Mouse (Mus musculus): ENCODE results near the gene B4galnt3. TPM values are rescaled to one million over a fixed set of nuclear protein-coding genes. Genes with fewer than 3 reads are reported as not detected.

Gene B4galnt3
- polyA plus RNA-seq, 1 experiment from 2014 or later: 1.2 TPM

DNA sequence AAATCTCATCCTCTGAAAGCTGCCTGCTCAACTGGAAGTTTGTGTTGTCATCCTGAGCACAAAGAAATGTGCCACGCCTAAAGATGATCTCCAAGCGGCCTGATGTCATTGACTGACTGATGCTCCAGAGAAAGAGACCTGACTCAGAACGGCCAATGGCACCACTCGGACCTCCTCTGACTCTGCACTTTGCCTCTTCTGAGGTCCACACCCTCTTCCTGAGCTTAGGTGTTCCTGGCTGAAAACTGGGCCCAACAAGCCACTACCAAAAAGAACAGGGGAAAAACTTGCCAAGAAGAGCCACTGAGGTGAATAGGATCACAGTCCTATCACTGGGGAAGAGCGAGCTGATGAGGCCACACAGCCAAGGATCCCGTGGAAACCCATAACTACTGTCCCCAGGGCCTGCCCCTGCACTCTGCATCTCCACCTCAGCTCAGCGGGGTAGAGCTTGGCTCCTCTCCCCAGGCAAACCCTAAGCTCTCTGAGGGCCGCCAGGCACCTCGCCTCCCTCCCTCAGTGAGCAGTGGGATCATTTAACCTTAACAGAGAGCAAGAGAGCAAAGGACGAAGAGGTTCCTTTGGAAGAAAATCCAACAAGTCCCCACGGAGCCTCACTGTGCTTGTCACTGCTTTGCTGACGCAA lies 31.4 kb downstream of the B4galnt3 start:
- WGBS: 60% methylated on average over 12 of the region's 12 CpGs
- Histone ChIP-seq H3K27ac (no peak overlapping the region), H3K9me3 (replicated peaks) (no peaks in the 10 kb centered on the region), H3K4me3 (no peak overlapping the region), H3K4me1 (peaks cover 3% of the 10 kb centered on the region; the same call in 1 of the 2 replicates), H3K9ac (no peak overlapping the region), H3K27me3 (no peaks in the 10 kb centered on the region), H3K4me2 (replicated peaks) (no peak overlapping the region), H3K36me3 (no peaks in the 10 kb centered on the region)
- no peak for ATAC-seq (ENCODE audit: low FRiP score)

DNA sequence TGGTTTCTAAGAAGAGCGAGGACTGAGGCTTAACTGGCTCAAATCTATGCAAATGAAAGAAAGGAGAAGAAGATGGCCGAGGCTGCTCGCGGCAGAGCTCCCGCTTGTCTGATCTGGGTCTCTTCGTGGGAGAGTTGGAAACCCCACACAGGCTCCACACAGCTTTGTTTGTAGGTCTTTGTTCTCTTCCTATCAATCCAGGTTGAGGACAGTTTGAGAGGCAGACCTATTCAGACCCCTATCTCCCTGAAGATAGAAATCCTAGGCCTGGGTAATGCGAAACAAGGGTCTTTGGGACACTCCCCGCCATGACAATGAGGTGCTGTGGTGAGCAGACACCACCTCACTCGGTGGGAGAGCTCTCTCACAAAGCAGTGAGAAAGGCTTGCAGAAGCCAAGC lies 34.9 kb downstream of the B4galnt3 start:
- H3K9me3 ChIP-seq (replicated peaks): no peaks in the 10 kb centered on the region
- no peak overlapping the region for H3K27ac ChIP-seq
- WGBS: 28% methylated on average over 9 of the region's 9 CpGs
- H3K9ac ChIP-seq: no peak overlapping the region
- H3K4me2 ChIP-seq (replicated peaks): no peak overlapping the region
- H3K4me1 ChIP-seq: peaks cover 8% of the 10 kb centered on the region; the same call in 1 of the 2 replicates
- no peak for ATAC-seq (ENCODE audit: low FRiP score)
- H3K36me3 ChIP-seq: no peaks in the 10 kb centered on the region
- H3K27me3 ChIP-seq: no peaks in the 10 kb centered on the region
- H3K4me3 ChIP-seq: no peak overlapping the region

- Histone ChIP-seq H3K4me2 (replicated peaks) (no peak overlapping the region), H3K36me3 (no peaks in the 10 kb centered on the region), H3K4me1 (0 out of 2 replicates have a peak, but pooled peaks cover 5% of the 10 kb centered on the region), H3K9ac (no peak overlapping the region), H3K27me3 (no peaks in the 10 kb centered on the region), H3K27ac (no peak overlapping the region), H3K4me3 (no peak overlapping the region), H3K9me3 (replicated peaks) (no peaks in the 10 kb centered on the region)
- no peak for ATAC-seq (ENCODE audit: low FRiP score)
- 65% methylated on average over 5 of the region's 5 CpGs for WGBS
Measured at GRCm38 (mm10) chr6:120256431-120256935, 37.9 kb downstream of the B4galnt3 start.

- ATAC-seq (ENCODE audit: low FRiP score): no peak
- H3K9me3 ChIP-seq (replicated peaks): no peaks in the 10 kb centered on the region
- H3K4me1 ChIP-seq: 0 out of 2 replicates have a peak, but pooled peaks cover 5% of the 10 kb centered on the region
- no peak overlapping the region for H3K4me2 ChIP-seq (replicated peaks)
- WGBS: 89% methylated on average over 12 of the region's 12 CpGs
- no peaks in the 10 kb centered on the region for H3K27me3 ChIP-seq
- no peak overlapping the region for H3K9ac ChIP-seq
- H3K27ac ChIP-seq: no peak overlapping the region
- H3K36me3 ChIP-seq: no peaks in the 10 kb centered on the region
- no peak overlapping the region for H3K4me3 ChIP-seq
Measured at GRCm38 (mm10) chr6:120255701-120256100, 38.7 kb downstream of the B4galnt3 start.

- ATAC-seq (ENCODE audit: low FRiP score): no peak
- Histone ChIP-seq H3K4me1 (0 out of 2 replicates have a peak, but pooled peaks cover 5% of the 10 kb centered on the region), H3K36me3 (no peaks in the 10 kb centered on the region), H3K4me2 (replicated peaks) (no peak overlapping the region), H3K9ac (no peak overlapping the region), H3K9me3 (replicated peaks) (no peaks in the 10 kb centered on the region), H3K27me3 (no peaks in the 10 kb centered on the region), H3K4me3 (no peak overlapping the region), H3K27ac (no peak overlapping the region)
- WGBS: 69% methylated on average over 4 of the region's 4 CpGs
Measured at GRCm38 (mm10) chr6:120255144-120255543, 39.2 kb downstream of the B4galnt3 start.

GRCm38 (mm10) chr6:120254640-120255039 lies 39.7 kb downstream of the B4galnt3 start:
- Histone ChIP-seq H3K4me2 (replicated peaks) (no peak overlapping the region), H3K9me3 (replicated peaks) (no peaks in the 10 kb centered on the region), H3K9ac (no peak overlapping the region), H3K36me3 (no peaks in the 10 kb centered on the region), H3K27ac (no peak overlapping the region), H3K4me1 (0 out of 2 replicates have a peak, but pooled peaks cover 5% of the 10 kb centered on the region), H3K4me3 (no peak overlapping the region), H3K27me3 (no peaks in the 10 kb centered on the region)
- WGBS: 45% methylated on average over 4 of the region's 4 CpGs
- ATAC-seq (ENCODE audit: low FRiP score): no peak

DNA sequence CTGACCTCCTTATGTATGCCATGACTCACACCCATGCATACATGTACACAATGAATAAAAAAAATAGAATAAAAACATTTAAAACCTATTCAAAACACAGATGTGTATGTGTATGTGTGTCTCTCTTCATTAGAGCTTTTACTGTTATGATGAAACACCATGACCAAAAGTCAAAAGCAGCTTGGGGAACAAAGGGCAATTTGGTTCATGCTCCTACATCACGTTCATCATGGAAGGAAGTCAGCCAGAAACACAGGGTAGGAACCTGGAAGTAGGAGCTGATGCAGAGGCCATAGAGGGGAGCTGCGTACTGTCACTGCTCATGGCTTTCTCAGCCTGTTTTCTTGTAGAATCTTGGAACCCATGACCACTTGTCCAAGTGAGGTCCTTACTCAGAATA lies 41.6 kb downstream of the B4galnt3 start:
- H3K27me3 ChIP-seq: no peaks in the 10 kb centered on the region
- no peak overlapping the region for H3K4me3 ChIP-seq
- 0 out of 2 replicates have a peak, but pooled peaks cover 5% of the 10 kb centered on the region for H3K4me1 ChIP-seq
- H3K9ac ChIP-seq: no peak overlapping the region
- 97% methylated on average over 2 of the region's 2 CpGs for WGBS
- no peak overlapping the region for H3K27ac ChIP-seq
- no peaks in the 10 kb centered on the region for H3K9me3 ChIP-seq (replicated peaks)
- no peak overlapping the region for H3K4me2 ChIP-seq (replicated peaks)
- no peak for ATAC-seq (ENCODE audit: low FRiP score)
- H3K36me3 ChIP-seq: no peaks in the 10 kb centered on the region

GRCm38 (mm10) chr6:120251010-120251409 lies 43.3 kb downstream of the B4galnt3 start:
- WGBS: 88% methylated on average over 7 of the region's 7 CpGs

GRCm38 (mm10) chr6:120249831-120250230 lies 44.5 kb downstream of the B4galnt3 start:
- WGBS: 80% methylated on average over 5 of the region's 5 CpGs
- no peak for ATAC-seq (ENCODE audit: low FRiP score)
- H3K4me2 ChIP-seq (replicated peaks): no peak overlapping the region
- H3K9me3 ChIP-seq (replicated peaks): no peaks in the 10 kb centered on the region
- no peak overlapping the region for H3K9ac ChIP-seq
- H3K4me3 ChIP-seq: no peak overlapping the region
- no peaks in the 10 kb centered on the region for H3K36me3 ChIP-seq
- no peak overlapping the region for H3K27ac ChIP-seq
- no peaks in the 10 kb centered on the region for H3K27me3 ChIP-seq
- 0 out of 2 replicates have a peak, but pooled peaks cover under 1% of the 10 kb centered on the region for H3K4me1 ChIP-seq

More at GRCm38 (mm10) chr6:120251010-120251409, 43.3 kb downstream of the B4galnt3 start:
- no peak overlapping the region for H3K9ac ChIP-seq
- H3K4me2 ChIP-seq (replicated peaks): no peak overlapping the region
- H3K4me3 ChIP-seq: no peak overlapping the region
- no peak overlapping the region for H3K27ac ChIP-seq
- no peaks in the 10 kb centered on the region for H3K9me3 ChIP-seq (replicated peaks)
- H3K27me3 ChIP-seq: no peaks in the 10 kb centered on the region
- 0 out of 2 replicates have a peak, but pooled peaks cover 5% of the 10 kb centered on the region for H3K4me1 ChIP-seq
- H3K36me3 ChIP-seq: no peaks in the 10 kb centered on the region
- ATAC-seq (ENCODE audit: low FRiP score): no peak

- no peak for ATAC-seq (ENCODE audit: low FRiP score)
- H3K9ac ChIP-seq: no peak overlapping the region
- 86% methylated on average over 5 of the region's 5 CpGs for WGBS
Measured at GRCm38 (mm10) chr6:120246676-120247075, 47.7 kb downstream of the B4galnt3 start.

GRCm38 (mm10) chr6:120243250-120243649 lies 51.1 kb downstream of the B4galnt3 start:
- 78% methylated on average over 8 of the region's 8 CpGs for WGBS
- Histone ChIP-seq H3K4me1 (no peaks in the 10 kb centered on the region), H3K9me3 (replicated peaks) (no peaks in the 10 kb centered on the region), H3K36me3 (no peaks in the 10 kb centered on the region), H3K27ac (no peak overlapping the region), H3K4me2 (replicated peaks) (no peak overlapping the region), H3K9ac (no peak overlapping the region), H3K27me3 (no peaks in the 10 kb centered on the region), H3K4me3 (no peak overlapping the region)
- no peak for ATAC-seq (ENCODE audit: low FRiP score)

More at GRCm38 (mm10) chr6:120246676-120247075, 47.7 kb downstream of the B4galnt3 start:
- Histone ChIP-seq H3K4me2 (replicated peaks) (no peak overlapping the region), H3K36me3 (no peaks in the 10 kb centered on the region), H3K4me1 (no peaks in the 10 kb centered on the region), H3K27ac (no peak overlapping the region), H3K9me3 (replicated peaks) (no peaks in the 10 kb centered on the region), H3K27me3 (no peaks in the 10 kb centered on the region), H3K4me3 (no peak overlapping the region)

DNA sequence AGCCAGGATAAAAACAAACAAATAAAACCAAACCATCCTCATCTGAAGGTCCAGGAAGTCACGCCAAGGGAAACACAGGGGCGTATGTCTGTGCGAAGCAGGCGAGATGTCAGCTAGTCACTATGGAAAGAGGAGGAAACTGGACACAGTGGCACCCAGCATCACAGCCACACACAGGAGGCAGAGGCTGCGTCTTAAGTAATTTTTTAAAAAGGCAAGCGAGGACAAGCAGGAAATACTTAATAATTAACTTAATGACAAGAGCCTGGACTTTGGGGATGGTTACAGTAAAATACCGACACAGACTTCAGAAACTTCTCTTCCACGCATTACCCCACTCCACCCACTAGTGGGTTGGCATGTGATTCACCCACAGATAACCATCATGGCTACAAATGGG lies 51.8 kb downstream of the B4galnt3 start:
- H3K27me3 ChIP-seq: no peaks in the 10 kb centered on the region

GRCm38 (mm10) chr6:120241453-120241852 lies 52.9 kb downstream of the B4galnt3 start:
- H3K4me3 ChIP-seq: no peak overlapping the region
- no peaks in the 10 kb centered on the region for H3K36me3 ChIP-seq
- ATAC-seq (ENCODE audit: low FRiP score): no peak
- H3K9ac ChIP-seq: no peak overlapping the region
- no peaks in the 10 kb centered on the region for H3K27me3 ChIP-seq
- no peak overlapping the region for H3K4me2 ChIP-seq (replicated peaks)
- H3K4me1 ChIP-seq: no peaks in the 10 kb centered on the region
- no peak overlapping the region for H3K27ac ChIP-seq
- H3K9me3 ChIP-seq (replicated peaks): no peaks in the 10 kb centered on the region
- 90% methylated on average over 12 of the region's 12 CpGs for WGBS

More for the DNA sequence above, 51.8 kb downstream of the B4galnt3 start:
- ATAC-seq (ENCODE audit: low FRiP score): no peak
- no peaks in the 10 kb centered on the region for H3K4me1 ChIP-seq
- H3K4me3 ChIP-seq: no peak overlapping the region
- 85% methylated on average over 8 of the region's 8 CpGs for WGBS
- H3K36me3 ChIP-seq: no peaks in the 10 kb centered on the region
- H3K9ac ChIP-seq: no peak overlapping the region
- no peak overlapping the region for H3K27ac ChIP-seq
- no peak overlapping the region for H3K4me2 ChIP-seq (replicated peaks)
- no peaks in the 10 kb centered on the region for H3K9me3 ChIP-seq (replicated peaks)

Measured in hindbrain, embryonic 12.5 days (tissue).